Mouse (Mus musculus) cerebellum, adult 18-20 months (tissue): ENCODE measurements around the gene Glipr1l2.
"Not testable (repeated sequence)": the region's sequence is repeated elsewhere in the genome, so short reads cannot be mapped to it uniquely, and the experiment has no call there.

Experiments
- DNase-seq, 2 experiments: peaks; one replicate each; pipeline ENCODE4 v3.0.0; 2021

Gene Glipr1l2

DNA sequence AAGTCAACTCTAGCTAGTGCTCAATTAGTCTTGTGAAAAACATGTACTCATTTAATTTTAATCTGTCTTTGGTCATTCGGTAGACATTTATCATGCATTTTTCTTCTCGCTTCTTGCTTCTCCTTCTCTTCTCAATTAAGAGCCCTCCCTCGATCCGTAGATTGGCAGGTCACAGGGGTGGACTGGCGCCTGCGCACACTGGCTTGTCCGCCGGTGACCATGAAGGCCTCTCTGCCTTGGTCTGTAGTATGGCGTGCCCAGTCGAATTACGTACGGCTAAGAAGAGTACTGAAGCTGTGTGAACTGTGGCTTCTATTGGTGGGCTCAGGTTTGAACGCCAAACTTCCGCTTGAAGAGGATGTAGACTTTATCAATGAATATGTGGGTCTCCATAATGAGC, at the start of gene Glipr1l2:
Gene Glipr1l2 (plus strand): TSS at position 198 of the 400 bp plus-strand sequence.
- DNase-seq, result no peak

DNA sequence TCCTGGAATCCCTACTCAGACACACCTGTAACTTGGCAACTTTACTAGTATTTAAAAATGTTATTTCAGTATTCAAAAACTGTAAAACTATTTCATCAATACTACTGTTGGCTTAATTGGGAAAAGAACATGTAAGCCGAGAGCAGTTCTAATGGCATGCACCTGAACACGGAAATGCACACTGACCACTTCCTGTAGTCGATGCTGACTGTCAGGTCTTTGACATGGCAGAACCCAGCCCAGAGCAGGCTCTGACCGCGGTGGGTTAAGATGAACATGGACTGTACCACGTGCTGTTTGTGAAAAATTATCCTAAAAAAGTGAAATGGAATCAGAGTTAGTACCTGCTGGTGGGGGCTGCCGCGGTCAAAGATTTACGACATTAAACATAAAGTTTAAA, 39.6 kb upstream of the Glipr1l2 start:
- DNase-seq, result not testable (repeated sequence)

DNA sequence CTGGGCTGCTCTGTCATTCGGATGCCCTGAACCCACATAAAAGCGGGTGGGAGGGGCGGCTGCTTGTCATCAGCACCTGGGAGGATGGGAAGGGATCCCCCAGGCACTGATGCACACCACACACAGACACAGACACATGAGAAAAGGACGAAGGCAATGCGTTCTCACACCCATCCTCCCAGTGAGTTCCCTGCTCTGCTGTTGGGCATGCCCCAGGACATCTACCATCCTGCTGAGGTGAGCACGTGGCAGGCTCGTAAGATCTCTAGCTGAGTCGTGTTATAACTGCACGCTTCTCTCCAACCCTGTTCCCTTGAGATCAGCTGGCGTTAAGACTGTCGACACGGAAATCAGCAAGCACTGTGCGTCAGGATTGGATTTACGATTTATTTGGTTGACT, 38.9 kb upstream of the Glipr1l2 start:
- not testable (repeated sequence) for DNase-seq

DNA sequence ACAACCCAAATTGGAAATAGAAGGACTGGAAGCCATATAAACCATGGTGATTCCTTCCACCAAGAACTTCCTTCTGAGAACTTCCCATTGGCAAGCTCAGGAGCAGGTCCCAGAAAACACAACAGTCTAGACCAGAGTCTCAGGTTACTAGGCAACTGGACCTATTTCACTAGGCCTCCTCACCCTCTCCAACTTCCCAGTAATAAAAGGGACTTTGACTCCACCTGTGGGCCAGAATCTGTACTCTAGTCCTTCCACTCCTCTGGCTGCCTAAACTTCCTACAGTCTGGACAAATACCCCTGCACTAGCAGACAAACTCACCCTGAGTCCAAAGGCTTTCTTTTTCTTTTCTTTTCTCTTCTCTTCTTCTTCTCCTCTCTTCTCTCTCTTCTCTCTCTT, 31.9 kb upstream of the Glipr1l2 start:
- no peak for DNase-seq

DNA sequence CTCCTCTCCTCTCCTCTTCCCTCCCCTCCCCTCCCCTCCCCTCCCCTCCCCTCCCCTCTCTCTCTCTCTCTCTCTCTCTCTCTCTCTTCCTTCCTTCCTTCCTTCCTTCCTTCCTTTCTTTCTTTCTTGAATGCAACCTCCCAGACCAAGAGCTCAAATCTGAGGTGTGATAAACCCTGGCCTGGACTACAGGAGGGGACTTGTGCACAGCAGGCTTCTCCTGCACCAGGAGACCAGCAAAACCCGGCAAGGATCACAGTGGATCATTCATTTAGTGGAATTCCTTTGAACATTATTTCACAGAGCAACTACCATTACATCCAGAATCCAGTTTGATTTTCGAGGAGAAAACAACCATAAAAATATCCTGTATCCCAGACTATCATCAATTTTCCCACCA, 31.2 kb upstream of the Glipr1l2 start:
- DNase-seq, result not testable (repeated sequence)

DNA sequence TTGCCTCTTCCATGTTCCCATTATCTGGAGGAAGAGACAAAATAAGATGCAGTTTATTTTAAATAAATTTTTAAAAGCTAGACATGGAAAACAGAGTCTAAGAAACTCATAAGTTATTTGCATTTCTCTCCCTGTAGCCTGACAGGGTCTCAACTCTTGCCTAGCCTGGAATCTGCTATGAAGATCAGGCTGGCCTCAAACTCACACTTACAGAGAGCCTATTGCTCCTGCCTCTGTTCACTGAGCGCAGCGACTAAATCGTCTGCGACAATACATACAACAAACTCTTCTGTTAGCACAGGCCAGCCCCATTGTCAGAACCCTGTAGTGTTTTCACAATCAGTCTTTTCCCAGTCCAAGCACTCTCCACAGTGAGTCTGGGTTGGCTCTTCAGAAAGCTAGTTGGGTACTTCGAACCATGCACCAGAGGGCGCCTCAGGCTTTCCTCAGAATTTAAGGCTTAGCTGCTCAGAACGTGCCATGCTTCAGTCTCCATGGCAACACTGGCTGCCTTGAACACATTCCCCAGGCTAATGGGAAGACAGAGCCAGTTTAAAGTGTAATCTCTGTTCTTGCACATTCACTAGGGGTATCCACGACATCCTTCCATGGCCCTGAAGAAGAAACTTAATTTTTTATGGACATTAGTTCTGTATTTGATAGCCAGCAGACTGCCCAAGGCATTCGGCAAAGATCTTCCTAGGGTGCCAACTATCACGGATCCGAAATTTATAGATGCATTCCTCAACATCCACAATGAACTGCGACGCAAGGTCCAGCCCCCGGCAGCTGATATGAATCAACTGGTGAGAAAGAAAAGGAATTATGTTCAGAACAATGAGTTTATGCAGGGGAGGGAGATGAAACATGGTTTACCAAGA, 23.2 kb upstream of the Glipr1l2 start, which contains the start of gene Glipr1l1:
Gene Glipr1l1 (plus strand): TSS at position 488 of the 881 bp plus-strand sequence.
- DNase-seq, result peak; percentile 35 to 37

DNA sequence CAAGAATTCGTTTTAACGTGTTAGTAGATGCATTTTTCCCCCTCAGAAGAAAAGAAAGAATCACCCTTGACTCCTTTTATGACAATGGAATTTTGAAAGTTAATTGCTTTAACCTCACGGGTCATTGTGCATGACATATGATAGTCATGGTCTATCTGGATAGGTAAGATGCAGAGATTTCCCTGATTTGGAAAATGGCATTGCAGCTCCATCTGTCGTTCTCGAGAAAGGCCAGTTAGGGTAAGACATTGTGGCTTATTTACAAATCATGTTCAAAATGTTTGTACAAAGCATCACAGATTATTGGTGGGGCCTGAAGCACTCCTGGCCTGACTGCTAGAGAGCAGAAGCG, 22.6 kb upstream of the Glipr1l2 start:
- not testable (repeated sequence) for DNase-seq

DNA sequence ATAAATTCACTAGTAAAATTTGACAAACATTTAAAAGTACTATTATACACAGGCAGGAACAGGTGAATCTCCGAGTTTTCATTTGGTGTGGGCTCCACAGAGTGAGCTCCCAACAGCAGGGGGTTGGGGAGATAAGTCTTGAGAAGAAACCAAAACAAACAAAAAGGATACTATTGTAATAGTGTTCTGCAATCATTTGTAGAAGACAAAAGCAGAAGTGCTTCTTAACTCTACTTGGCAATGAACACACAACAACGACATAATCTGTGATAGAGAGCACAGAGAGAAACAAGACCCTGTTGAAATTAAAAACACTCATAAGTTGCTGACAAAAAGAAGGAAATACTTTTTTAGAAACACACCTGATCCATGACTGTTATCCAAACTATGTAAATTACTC, 3.1 kb upstream of the Glipr1l2 start:
- DNase-seq, result no peak

DNA sequence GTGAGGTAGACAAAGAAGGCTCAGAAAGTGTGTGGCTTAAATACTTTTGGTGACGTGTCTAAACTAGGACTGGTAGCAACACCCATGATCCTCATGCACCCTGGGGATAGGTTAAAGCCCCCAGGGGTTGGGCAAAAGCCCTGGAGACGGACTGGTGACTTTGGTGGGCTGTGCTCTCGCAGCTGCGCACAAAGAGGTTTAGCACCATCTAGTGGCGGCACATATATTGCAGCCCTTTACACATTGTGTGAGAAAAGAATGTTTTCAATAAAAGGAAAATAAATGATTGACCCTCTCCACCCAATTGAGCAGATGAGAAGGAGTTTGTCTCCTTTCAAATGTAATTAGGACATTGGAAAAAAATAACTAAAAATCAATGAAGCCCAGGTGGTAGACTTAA, 22.6 kb downstream of the Glipr1l2 start:
- DNase-seq, result peak; percentile 14 to 42

DNA sequence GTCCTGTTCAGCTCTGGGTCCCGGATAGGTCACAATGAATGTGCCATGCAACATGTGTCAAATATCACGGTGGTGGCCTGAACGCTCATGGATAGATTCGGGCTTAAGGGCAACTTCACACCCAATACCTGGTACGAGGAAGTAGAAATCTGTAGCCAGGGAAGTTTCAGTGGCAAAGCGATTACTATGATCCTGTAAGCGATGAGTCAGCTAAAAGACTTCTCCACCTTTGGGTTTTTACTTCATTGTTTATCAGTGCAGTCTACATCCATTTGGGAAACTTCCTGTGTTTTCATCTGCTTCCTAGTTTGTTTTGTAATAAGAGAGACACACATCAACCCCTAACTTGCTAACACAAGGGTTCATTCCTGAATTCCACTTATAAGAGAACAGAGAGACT, 27.2 kb downstream of the Glipr1l2 start:
- no peak for DNase-seq

DNA sequence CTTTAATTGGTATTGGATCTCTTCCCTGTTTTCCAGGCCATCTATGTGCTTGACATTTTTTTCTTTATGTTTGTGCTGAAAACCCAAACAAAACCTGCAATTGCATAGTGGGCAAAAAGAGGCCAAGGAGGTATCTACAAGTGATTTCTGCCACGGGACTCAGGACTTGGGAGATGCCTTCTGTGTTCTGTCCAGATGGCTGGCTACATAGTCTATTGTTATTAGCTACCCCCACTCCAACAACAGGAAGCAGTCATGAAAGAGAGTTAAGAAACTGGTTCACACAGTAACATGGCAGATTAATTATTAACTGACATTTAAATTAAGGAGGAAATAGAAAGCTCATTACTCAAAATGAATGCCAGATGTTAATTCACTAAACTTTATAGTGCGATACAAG, 41.9 kb downstream of the Glipr1l2 start:
- DNase-seq, result not testable (repeated sequence)

DNA sequence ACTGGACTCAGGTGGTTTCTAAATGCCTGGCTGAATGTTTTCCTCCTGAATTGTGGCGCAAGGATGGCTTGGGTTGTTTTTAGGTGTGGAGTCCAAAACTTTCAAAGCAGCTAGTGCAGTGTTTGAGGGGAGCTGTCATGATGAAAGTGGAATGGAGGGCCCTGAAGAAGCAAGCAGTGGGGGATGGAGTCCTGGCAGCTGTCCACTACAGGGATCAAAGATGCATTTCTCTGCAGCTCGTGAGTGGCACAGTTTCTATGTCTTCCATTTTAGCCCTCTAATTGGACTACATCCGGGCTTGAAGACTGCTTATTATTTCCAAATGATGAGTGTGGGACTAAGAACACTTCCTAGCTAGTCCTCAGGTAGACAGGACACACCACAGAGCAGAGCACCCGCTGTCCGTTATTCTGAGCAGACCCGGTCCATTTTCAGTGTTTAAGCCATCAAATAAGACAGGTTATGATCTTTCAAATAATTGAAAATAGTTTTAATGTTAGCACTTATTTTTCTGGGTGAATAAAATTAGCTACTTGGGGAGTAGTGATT, 44.6 kb downstream of the Glipr1l2 start:
- not testable (repeated sequence) for DNase-seq

DNA sequence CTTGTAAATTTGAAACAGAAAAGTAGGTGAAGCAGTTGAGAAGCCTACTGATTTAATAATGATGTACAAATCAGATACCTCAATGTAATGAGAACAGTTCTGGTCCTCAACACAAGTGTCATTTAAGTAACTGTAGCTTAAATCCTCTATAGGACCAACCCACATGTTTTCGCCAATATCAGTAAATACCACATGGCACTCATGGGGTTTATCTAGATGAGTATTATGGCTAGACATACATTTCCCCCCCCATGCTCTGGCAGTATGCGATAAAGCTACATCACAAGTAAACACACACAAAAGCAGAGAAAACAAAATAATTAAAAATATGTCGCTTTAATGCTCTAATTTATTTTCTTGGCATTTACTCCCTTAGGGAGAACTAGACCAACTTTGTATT, 49.0 kb downstream of the Glipr1l2 start:
- no peak for DNase-seq

DNA sequence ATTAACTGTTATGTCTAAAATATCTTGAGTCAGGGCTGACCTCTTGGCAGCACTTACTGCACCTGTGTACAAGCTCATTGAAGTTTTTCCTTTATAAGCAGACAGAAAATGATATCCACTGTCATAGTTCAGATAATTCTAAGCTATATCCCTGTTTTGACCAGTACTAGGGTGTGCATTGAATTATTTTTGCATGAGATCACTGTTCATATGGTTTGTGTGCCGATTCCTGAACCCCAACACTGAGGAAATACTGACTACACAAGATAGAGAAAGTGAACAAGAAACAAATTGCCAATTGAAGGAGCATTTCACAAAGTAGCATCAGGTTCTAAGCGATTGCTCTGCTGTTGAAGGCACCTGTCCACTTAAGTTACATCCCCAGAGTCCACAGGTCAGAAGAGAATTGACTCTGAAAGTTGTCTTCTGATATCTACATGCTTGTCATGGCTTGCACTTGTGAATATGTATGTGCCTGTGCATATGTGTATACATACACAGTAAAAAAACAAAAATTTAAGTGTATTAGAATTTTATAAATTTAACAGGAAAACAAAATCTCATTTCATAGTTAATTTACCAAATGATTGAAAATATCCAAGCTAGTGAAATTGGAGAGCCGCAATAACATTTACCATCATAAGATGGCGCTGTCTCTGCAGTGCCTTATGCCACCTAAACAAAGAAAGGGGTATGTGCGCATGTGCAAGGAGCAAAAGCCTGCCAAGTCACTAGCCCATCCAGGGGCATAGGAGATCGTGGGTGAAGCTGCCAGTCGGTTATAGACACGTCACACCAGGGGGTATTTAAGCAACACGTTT, 55.1 kb downstream of the Glipr1l2 start:
- DNase-seq, result peak in 1 of 2 experiments; percentile 14

DNA sequence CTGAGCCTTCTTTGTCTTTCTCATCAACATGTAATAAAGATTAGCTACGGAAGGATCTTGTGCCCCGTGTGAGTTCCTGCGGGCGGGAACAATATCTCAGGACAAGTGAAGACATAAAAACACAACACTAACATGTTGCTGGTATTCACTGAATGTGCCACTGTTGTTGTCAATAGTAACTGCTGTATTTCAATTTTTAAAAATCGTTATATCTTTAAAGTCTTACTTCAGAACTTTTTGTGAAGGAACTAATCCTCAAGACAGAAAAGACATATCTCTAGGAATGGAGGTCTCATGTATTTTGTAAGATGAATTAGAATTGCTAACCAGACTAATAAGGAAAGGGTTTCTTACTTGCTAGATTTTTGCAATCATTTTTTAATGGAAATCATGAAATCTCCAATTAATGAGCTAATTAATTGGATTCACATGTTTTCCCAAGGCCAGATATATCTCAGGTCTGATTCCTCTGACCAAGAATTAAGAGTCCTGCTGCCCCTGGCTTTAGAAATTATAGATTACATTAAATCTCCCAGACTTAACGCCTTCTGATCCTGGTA, 55.8 kb downstream of the Glipr1l2 start:
- DNase-seq, result no peak

DNA sequence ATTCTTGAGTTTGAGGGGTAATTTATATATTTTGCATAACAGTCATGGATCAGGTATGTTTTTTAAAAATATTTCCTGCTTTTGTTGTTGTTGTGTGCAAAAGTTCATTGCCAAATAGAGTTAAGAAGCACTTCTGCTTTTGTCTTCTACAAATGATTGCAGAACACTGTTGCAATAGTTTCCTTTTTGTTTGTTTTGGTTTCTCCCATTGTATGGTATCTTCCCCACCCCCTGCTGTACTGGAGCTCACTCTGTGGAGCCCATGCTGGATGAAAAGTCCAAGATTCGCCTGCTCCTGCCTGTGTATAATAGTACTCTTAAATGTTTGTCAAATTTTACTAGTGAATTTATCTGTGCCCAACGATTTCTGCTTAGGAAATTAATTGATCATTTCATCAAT, 56.7 kb downstream of the Glipr1l2 start:
- no peak for DNase-seq
